Mouse (Mus musculus) frontal cortex, adult 2 months (tissue): ENCODE results near the gene Nsa2. TPM values are rescaled to one million over a fixed set of nuclear protein-coding genes. Genes with fewer than 3 reads are reported as not detected.
"Not testable (repeated sequence)": the region's sequence is repeated elsewhere in the genome, so short reads cannot be mapped to it uniquely, and the experiment has no call there.

Source experiments
- DNase-seq, 2 experiments: peaks; one replicate each; pipeline ENCODE4 v3.0.0; 2022; ENCODE audit warnings: low spot score in 1 of 2; ENCODE audit errors: extremely low spot score in 1 of 2
- polyA plus RNA-seq: library from polyadenylated mRNA; depleted of rRNA; stranded (reverse); fragments of >200 nt; gene quantifications from 2 replicates; pipeline ENCODE4 v1.2.3, GENCODE M21; 2012; rRNA removed

Gene Nsa2
- polyA plus RNA-seq = 53.2 and 65.2 TPM in 2 replicates

- DNase-seq = peak; percentile 89 to 96
These were observed at the start of gene Nsa2, which contains the start of gene Gfm2 for GRCm38 (mm10) chr13:97137466-97138400. Gene Nsa2, minus strand, starts transcription at chr13:97137937. Gene Gfm2, plus strand, starts transcription at chr13:97137937.

- no peak for DNase-seq
These were observed 48.6 kb upstream of the Nsa2 start for GRCm38 (mm10) chr13:97186346-97186745.

GRCm38 (mm10) chr13:97184656-97185055 lies 46.9 kb upstream of the Nsa2 start:
- DNase-seq = no peak

GRCm38 (mm10) chr13:97184168-97184567 lies 46.4 kb upstream of the Nsa2 start:
- no peak for DNase-seq

DNA sequence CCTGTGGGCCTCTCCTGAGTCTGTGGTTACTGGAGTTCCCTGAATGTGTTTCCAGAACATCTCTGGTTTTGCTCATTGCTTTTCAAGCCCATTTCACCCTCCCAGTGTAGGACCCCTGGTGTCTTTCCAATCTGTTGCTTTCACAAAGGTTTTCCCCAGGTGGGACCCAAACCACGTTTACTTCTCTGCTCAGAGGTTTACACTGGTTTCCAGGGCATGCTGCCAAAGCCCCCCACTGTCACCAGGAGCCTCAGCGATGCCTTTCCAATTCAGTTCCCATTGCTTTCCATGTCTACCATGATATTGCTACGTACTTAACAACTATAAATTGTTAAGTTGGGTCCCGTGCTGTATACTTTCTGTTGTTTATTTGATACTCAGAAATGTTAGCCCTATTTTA lies 45.1 kb upstream of the Nsa2 start:
- DNase-seq = no peak

- no peak for DNase-seq
These were observed 42.5 kb upstream of the Nsa2 start for GRCm38 (mm10) chr13:97180113-97180828.

GRCm38 (mm10) chr13:97178943-97179342 lies 41.2 kb upstream of the Nsa2 start:
- no peak for DNase-seq

DNA sequence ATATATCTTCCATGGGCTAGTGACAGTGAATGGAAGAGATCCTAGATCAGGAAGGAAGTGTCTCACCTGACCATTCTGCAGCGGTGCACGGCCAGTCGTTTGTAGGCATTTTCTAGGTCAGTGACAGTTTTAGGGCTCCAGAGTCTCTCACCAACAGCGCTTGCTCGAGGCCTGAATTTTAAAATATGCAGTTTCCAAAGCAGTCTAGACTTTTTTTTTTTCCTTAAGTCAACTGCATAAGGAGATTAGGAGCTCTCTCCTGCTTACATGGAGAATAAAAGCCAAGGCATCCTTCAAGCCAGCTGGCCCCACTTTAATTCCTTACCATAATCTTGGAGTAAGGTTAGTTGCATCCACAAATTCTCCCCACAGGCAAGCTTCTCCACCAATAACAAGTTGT lies 39.0 kb upstream of the Nsa2 start:
- no peak for DNase-seq

GRCm38 (mm10) chr13:97175520-97176264 lies 38.0 kb upstream of the Nsa2 start:
- no peak for DNase-seq

GRCm38 (mm10) chr13:97145834-97146233 lies 8.1 kb upstream of the Nsa2 start:
- peak in 1 of 2 experiments; percentile 56 for DNase-seq

DNA sequence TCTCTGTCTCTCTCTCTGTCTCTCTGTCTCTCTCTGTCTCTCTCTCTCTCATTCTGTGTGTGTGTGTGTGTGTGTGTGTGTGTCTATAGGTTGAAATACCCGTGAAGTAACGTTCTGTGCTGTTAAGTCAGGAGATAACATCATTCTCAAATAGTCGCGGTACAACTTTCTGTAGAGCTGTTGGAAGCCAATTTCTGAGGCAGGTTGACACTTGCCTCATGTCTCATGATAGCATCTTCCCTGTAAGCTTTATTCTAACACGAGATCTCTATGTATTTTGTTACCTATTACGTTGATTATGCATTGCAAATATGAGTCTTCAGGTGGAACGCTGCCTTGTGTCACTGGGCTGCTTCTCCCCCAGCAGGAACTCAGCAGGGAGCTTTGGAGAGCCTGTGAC lies 4.6 kb upstream of the Nsa2 start:
- no peak for DNase-seq

GRCm38 (mm10) chr13:97138404-97138931 lies 731 bp upstream of the Nsa2 start:
- not testable (repeated sequence) for DNase-seq

GRCm38 (mm10) chr13:97130413-97130812 lies 7.3 kb downstream of the Nsa2 start:
- DNase-seq = not testable (repeated sequence)

DNA sequence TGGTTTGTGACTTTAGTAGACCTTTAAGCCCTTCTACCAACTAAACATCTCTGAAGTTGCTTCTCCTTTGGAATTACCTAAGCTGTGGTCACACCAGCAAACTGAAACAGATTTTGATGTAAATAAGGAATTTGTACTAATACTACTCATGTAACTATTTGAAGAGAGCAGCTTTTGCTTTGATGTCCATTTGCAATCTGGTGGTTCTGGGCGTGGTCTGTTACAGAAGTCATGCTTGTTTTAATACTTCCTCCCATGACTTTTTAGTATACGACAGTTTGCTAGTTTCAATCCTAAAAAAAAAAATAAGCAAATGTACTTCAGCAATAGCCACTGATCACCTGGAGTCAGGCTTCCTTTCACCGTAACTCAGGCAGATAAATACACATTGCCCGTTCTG lies 8.1 kb downstream of the Nsa2 start:
- DNase-seq = not testable (repeated sequence)

DNA sequence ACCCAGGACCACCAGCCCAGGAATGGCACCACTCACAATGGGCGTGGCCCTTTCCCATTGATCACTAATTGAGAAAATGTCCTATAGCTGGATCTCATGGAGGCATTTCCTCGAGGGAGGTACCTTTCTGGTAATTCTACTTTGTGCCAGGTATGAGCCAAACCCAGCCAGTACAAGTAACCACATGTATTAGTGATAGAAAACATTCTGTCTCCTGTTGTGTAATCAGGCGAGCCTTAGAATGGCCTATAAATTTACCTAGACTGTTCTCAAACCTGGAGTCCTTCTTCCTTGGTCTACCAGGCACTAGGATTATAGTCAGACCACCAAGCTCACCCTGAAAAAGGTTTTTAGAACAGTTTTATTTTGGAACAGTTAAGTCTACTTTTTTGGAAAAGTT lies 16.4 kb downstream of the Nsa2 start:
- no peak for DNase-seq

GRCm38 (mm10) chr13:97109046-97109445 lies 28.7 kb downstream of the Nsa2 start:
- no peak for DNase-seq

DNA sequence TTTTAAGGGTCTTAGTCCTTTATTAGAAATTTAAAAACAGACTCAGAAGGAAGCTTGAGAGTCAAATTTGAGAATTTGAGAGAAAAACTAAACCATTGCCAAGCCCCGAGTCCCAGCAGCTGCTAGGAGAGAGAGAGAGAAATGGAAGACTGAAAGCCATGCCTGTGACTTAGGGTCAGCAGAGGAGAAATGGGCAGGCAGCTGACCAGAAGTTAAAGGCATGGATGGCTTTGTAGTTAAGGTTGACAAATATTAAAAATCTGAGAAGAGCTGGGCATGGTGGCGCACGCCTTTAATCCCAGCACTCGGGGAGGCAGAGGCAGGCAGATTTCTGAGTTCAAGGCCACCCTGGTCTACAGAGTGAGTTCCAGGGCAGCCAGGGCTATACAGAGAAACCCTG lies 30.0 kb downstream of the Nsa2 start:
- DNase-seq = not testable (repeated sequence)

GRCm38 (mm10) chr13:97104996-97105395 lies 32.7 kb downstream of the Nsa2 start:
- DNase-seq = no peak

DNA sequence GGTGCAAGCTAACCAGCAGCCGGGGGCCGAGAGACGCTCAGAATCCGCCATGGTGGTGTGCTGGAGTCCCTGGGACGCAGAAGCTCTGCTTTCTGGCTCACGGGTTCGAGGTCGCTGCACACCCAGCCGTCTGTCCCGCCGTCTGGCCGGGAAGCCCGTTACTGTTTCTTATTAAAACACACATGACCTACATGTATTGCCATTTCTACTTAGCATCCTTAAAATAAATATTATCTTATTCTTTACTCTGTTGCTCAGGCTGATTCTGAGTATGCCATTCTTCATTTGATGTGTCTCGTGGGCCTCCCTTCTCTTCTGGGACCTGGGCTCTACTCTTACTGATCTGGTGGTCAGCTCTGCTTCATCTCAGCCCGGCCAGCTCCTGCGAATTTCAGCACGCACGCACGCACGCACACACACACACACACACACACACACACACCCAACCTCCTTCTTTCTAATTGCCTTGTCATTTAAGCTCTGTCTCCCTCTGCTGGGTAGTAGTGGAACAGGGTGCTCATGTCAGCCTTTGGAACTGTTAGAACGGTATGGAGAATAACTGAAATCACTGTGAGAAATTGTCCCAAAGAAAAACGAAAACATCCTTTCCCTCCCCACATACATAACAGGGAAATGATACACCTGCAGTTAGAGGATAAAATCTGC lies 38.4 kb downstream of the Nsa2 start, which contains the start of gene Gm6169:
Gene Gm6169, minus strand, starts transcription at position 51 of the 666 bp plus-strand sequence.
- DNase-seq = peak; percentile 38 to 86

- DNase-seq = peak in 1 of 2 experiments; percentile 26
These were observed 42.0 kb downstream of the Nsa2 start for GRCm38 (mm10) chr13:97095726-97096125.
